Mouse (Mus musculus) heart, adult 9 months (tissue): ENCODE results near the gene Aldh8a1.

ENCODE experiments used
- DNase-seq, 2 experiments: peaks; one replicate each; pipeline ENCODE4 v3.0.0; 2022; ENCODE audit warnings: low spot score in 2 of 2

Gene Aldh8a1

GRCm38 (mm10) chr10:21367481-21367880 is 9.6 kb upstream of the Aldh8a1 start:
- DNase-seq, result no peak

DNA sequence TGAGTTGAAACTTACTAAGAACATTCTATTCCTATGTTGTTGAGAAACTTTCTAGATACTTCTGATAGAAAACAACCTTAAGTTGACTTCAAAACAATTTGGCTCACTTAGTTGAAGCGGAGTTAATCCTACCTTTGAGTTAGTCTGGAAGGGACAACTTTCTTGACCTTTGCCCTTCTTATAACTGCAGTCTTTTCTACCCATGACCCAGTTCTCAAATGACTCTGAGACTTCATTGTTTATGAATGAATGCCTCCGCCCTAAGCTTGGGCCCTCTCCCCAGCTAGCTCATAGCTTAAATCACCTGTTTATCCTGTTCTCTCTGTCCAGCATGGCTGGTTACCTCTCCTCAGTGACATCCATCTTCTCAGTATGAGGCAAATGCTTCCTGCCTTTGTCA is 7.5 kb upstream of the Aldh8a1 start:
- no peak for DNase-seq

DNA sequence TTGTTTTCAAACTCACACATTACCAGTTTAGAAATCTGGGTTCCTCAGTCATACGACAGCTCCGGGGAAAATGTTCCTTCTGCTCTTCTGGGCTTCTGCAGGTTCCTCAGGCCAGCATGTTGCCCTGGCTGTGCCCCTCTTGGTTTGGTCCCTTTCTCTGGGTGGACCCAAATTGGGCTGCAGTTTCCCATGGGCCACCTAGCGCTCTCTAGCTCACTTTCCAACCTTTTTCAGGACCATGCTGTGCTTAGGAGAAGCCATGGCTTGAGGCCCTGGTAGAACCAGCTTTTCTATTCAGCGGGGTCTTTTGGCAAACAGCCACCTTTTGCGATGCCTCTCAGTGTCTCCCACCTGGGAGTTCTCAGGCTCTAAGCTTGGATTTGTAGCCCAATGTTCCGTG is 4.8 kb upstream of the Aldh8a1 start:
- no peak for DNase-seq

DNA sequence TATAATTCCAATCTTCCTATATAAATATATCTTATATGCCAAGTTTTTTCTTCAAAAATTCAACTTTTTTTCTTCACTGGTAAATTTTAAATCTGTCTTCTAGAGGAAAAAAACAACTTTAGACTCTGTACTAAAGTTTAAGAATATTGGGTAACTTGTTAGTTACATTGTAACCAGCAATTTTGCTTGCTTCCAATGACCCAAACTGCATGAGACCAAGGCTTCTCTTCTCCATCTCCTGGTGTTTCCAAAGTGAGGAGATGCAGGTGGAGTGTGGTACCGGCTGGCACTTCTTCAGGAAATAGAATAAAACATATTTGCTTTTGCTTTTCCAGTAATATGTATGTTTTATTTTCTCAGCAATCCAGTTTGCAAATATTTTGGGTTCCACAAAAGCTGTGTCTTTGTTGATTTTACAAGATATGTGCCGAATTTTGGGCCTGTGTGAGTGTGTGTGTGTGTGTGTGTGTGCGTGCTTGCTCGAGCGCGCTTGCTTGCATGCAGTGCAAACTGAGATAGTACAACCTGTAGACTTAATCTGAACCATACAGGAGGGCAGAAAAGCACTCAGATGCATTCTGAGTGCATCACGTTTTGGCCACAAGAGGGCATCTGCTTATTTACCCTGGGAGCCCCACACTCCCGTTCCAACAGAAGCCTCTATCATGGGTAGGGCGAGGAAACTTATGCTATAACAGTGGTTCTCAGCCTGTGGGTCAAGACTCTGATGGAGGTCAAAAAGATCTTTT is 1.3 kb downstream of the Aldh8a1 start:
- DNase-seq, result no peak

DNA sequence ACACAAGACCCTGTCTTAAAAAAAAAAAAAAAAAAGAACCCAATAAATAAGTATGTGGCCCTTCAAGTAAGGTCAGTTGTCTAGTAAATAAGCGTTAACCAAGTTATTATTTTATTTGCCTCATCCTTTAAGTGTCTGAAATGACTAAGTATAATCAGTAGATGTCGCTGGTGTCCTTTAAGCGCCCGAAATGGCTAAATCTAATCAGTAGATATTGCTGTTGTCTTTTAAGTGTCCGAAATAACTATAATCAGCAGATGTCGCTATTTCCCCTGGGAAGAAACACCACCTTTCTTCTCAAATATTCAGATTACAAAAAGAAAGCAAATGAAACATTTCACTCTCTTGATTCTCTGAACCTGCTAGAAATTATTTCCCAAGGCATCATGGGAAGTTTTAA is 5.8 kb downstream of the Aldh8a1 start:
- peak; percentile 4 to 33 for DNase-seq

- no peak for DNase-seq
These were observed 8.1 kb downstream of the Aldh8a1 start for GRCm38 (mm10) chr10:21385111-21385663.

DNA sequence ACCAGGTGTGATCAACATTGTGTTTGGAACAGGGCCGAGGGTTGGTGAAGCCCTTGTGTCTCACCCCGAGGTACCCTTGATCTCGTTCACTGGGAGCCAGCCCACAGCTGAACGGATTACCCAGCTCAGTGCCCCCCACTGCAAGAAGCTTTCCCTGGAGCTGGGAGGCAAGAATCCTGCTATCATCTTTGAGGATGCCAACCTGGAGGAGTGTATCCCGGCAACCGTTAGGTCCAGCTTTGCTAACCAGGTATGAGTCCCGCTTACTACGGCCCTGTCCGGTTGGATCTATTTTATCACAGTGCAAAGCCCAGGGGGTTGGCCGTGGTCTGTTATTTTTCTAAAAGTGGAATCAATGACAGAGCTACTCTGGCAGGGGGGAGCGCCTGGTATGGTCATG is 12.0 kb downstream of the Aldh8a1 start:
- no peak for DNase-seq

GRCm38 (mm10) chr10:21390440-21390839 is 13.3 kb downstream of the Aldh8a1 start:
- DNase-seq, result no peak

GRCm38 (mm10) chr10:21391286-21391685 is 14.2 kb downstream of the Aldh8a1 start:
- DNase-seq, result no peak

DNA sequence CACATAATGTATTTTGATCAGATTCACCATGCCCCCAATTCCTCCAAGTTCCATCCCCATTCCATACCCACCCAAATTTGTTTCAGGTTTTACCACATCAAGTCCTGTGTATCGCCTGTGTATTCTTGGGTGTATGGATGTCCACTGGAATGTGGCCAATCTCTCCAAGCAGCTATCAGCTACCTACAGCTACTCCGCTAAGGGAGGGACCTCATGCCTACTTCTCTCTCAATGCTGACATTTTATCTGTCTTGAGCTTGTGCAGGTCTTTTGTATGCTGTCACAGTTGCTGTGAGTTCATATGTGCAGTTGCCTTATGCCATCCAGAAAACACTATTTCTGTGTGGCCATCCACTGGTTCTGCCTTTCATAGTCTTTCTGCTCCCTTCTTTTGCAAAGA is 16.3 kb downstream of the Aldh8a1 start:
- no peak for DNase-seq

- DNase-seq, result no peak
These were observed 18.5 kb downstream of the Aldh8a1 start for GRCm38 (mm10) chr10:21395426-21396139.

DNA sequence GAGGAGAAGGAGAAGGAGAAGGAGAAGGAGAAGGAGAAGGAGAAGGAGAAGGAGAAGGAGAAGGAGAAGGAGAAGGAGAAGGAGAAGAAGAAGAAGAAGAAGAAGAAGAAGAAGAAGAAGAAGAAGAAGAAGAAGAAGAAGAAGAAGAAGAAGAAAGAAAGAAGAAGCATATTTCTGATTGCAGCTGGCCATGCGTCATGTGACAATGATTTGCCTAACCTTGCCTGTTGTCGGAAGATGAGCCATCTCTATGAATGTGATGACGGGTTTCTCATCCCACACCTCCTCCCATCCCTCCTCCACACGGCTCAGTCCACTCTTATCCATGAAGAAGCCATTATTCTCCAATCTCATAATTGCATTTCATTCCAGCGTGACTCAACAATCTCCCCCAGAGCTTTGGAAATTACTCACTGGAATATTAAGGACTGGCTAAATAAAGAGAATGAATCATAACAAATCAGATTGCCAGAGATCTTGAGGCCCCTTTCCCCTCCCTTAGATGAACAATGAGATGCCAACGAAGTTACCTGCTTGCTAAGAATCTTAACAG is 21.9 kb downstream of the Aldh8a1 start:
- peak in 1 of 2 experiments; percentile 11 for DNase-seq

DNA sequence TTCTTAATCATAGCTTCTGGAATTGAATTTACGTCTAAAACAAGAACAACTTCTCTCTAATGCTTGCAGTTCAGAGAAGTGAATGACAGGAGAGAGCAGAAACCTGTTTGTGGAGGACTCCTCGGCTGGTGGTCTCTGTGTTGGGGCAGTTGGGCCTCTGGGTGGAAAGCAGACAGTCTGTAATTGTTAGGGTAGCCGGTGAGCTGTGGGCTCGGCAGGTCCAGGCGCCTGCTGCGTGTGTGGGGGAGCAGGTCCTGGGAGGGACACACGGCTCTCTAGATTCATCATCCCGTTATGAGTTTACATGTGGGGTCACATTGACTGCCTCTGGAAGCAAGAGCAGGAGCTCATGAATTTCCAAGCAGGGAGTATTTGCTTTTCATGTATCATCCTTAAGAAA is 22.5 kb downstream of the Aldh8a1 start:
- no peak for DNase-seq

- peak; percentile 16 to 19 for DNase-seq
These were observed 22.9 kb downstream of the Aldh8a1 start for GRCm38 (mm10) chr10:21400031-21400430.

DNA sequence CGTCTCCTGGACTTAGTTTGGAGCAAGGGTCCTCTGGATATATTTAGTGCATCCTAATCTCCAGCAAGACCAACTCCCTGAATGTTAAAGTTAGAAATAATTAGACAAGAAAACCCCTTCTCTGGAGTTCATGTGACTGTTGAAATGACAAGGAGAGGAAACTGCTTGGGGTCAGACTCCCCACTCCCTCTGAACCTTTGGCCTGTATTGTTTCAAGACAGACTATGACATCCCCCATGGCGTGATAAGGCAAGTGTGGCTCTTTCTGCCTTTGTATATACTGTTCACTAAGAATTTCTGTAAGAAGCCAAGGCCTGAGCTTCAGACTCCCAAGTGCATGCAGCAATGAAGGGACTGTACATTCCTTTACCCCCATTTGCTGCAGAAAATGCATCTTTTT is 23.4 kb downstream of the Aldh8a1 start:
- DNase-seq, result no peak

DNA sequence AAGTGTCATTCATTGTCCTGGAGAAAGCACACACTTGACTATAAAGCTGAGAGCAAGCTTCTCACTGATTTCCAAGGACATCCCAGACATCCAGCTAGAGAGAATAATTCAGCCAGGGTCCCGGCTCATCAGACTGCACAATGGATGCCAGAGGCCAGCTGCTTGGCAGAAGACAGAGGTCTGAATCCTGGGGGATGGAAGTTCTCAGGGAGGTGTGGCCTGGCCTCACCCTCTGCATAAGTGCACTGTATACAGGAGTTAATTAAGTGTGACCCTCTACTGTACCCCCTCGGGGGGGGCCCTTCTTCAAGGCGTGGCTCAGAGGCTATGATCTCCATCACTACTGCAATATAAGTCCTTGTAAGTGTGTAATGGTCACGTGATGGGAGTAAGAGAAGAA is 24.2 kb downstream of the Aldh8a1 start:
- no peak for DNase-seq

DNA sequence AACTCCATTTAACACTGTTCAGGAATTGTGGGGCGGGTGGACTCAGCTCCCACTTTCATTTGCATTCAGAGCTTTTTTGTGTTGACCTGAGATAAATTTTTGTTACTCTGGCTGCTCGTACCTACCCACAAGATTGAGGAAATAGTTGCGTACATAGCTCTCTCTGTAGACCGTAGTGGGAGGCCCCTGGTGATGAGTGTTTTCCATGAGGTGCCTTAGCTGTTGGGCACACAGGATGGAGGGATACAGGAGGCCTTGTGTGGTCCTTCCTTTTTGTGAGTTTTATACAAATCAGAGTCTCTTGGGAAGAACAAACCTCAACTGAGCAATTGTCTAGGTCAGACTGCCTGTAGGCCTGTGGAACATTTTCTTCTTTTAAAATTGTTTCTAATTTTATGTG is 27.7 kb downstream of the Aldh8a1 start:
- DNase-seq, result no peak

DNA sequence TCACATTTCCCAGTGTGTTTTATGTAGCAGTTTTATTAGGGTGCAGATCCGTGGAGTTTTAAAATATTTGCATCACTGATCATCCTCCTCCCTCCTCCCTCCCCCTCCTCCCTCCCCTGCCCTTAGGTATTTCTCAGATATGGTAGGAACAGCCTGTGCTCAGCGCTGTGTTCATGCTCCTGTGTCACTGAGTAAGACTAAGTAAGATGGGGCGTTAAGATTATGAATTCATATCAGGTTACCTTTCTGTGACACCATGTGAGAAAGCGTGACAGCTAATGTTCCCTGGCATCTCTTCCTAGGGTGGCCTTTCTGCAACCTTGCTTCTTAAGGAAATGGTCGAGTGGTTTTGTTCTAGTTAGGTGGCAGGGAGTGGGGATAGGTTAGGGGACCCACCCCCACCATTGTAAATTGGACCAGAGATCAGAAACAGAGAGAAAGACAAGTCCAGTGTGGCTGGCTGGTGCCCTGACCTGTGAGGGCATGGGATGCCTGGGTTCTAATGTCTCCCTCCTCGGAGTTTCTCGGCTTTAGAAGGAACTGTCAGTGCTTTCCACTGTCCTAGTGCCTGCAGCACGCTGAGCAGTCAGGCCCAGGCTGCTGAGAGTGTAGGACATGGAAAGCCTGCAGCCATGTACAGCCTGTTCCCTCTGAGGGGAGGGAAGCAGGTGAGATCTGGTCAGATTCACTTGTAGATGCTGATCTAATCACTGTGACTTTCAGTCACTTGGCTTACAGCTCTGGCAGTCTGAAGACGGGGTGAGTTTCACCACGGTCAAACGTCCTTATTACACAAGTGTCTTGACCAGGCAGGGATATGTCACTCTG is 28.8 kb downstream of the Aldh8a1 start:
- DNase-seq, result no peak

DNA sequence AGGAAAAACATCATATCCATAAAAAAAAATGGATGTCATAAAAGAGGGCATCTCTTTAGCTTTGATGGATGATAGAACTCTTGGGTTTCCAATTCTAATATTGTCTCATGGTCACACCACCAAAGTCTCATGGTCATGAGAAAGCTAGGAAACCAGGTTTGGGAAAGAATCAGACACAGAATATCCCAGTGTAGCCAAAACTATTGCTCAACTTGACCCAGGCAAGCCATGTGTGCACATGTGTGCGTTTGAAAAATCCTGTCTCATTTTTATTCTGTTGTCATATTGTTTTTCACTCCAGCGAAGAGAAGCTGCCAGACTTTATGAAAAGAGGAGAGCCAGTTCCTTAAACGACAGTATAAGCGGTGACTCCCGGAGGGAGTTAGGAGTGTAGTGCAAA is 33.6 kb downstream of the Aldh8a1 start:
- DNase-seq, result no peak

- DNase-seq, result no peak
These were observed 34.6 kb downstream of the Aldh8a1 start for GRCm38 (mm10) chr10:21411621-21412205.

- no peak for DNase-seq
These were observed 37.9 kb downstream of the Aldh8a1 start for GRCm38 (mm10) chr10:21415031-21415430.

DNA sequence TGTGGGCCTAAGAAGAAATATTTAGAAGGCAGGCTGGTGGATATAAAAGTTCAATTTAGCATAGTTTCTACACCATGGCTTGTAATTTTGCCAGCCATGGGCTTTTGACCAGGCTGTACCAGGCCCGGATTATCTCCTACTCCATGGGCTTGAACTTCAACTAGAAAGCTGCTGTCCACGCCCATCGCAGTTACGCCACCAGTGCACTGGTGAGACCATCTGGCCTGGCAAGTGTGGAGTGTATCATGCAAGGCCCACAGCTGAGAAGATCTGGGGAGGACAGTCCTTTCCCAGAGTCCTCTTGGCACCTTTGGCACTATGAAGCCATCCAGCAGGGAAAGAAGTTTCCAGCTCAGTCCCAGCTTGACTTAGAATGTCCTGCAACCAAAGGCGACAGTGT is 39.1 kb downstream of the Aldh8a1 start:
- DNase-seq, result no peak
